Mouse (Mus musculus) left cerebral cortex, postnatal 4 days (tissue): ENCODE results near the gene Gm37240. TPM values are rescaled to one million over a fixed set of nuclear protein-coding genes. Genes with fewer than 3 reads are reported as not detected.

Source experiments
- DNase-seq: peaks from one replicate; pipeline ENCODE4 v3.0.0-alpha.2; 2022
- intact Hi-C: fragments of 180-260 bp; cut with DNase I; formaldehyde crosslinking; loops from one replicate; pipeline ENCODE4 v1.15.1; 2025
- total RNA-seq, 2 experiments: library from RNA; stranded (reverse); gene quantifications; 2 replicates each; pipeline ENCODE4 v1.2.3; 2021

Gm37240 gene
- total RNA-seq, 2 experiments from 2014 or later: 3.3 to 3.6 TPM

- DNase-seq: no peak
- intact Hi-C loops: no loop called here
Measured at GRCm38 (mm10) chr3:85020137-85020536, 867.2 kb downstream of the Gm37240 start.

- intact Hi-C loops: no loop called here
Measured at GRCm38 (mm10) chr3:85015667-85016066, 871.7 kb downstream of the Gm37240 start.

GRCm38 (mm10) chr3:85012889-85013288, 874.4 kb downstream of the Gm37240 start:
- intact Hi-C loops: no loop called here
- no peak for DNase-seq

More at GRCm38 (mm10) chr3:85015667-85016066, 871.7 kb downstream of the Gm37240 start:
- DNase-seq: no peak

GRCm38 (mm10) chr3:85005257-85005656, 882.1 kb downstream of the Gm37240 start:
- DNase-seq: no peak
- intact Hi-C loops: no loop called here

GRCm38 (mm10) chr3:84988880-84989279, 898.4 kb downstream of the Gm37240 start:
- intact Hi-C loops: no loop called here
- DNase-seq: no peak

GRCm38 (mm10) chr3:84985121-84985625, 902.1 kb downstream of the Gm37240 start:
- no peak for DNase-seq
- intact Hi-C loops: no loop called here

- DNase-seq: no peak
- intact Hi-C loops: no loop called here
Measured at GRCm38 (mm10) chr3:84982688-84983087, 904.6 kb downstream of the Gm37240 start.

GRCm38 (mm10) chr3:84980158-84980557, 907.2 kb downstream of the Gm37240 start:
- intact Hi-C loops: no loop called here

GRCm38 (mm10) chr3:84978676-84979075, 908.6 kb downstream of the Gm37240 start:
- intact Hi-C loops: loop anchor here (10.0 kb wide), 1 partner anchor 166 kb away; no protein-coding TSS in a partner anchor
- DNase-seq: no peak

More at GRCm38 (mm10) chr3:84980158-84980557, 907.2 kb downstream of the Gm37240 start:
- DNase-seq: no peak

- intact Hi-C loops: loop anchor here (10.0 kb wide), 1 partner anchor 171 kb away; no protein-coding TSS in a partner anchor
- DNase-seq: no peak
Measured at GRCm38 (mm10) chr3:84974193-84974592, 913.1 kb downstream of the Gm37240 start.

- no peak for DNase-seq
- intact Hi-C loops: loop anchor here (10.0 kb wide), 1 partner anchor 172 kb away; no protein-coding TSS in a partner anchor
Measured at GRCm38 (mm10) chr3:84972881-84973280, 914.4 kb downstream of the Gm37240 start.

- DNase-seq: no peak
- intact Hi-C loops: loop anchor here (10.0 kb wide), 1 partner anchor 173 kb away; no protein-coding TSS in a partner anchor
Measured at GRCm38 (mm10) chr3:84971561-84971960, 915.8 kb downstream of the Gm37240 start.

- intact Hi-C loops: no loop called here
- DNase-seq: no peak
Measured at GRCm38 (mm10) chr3:84967364-84967763, 920.0 kb downstream of the Gm37240 start.

- no peak for DNase-seq
- intact Hi-C loops: no loop called here
Measured at GRCm38 (mm10) chr3:84965156-84965555, 922.2 kb downstream of the Gm37240 start.

- intact Hi-C loops: loop anchor here (10.0 kb wide), 1 partner anchor 409 kb away; no protein-coding TSS in a partner anchor
- no peak for DNase-seq
Measured at GRCm38 (mm10) chr3:84955857-84956256, 931.5 kb downstream of the Gm37240 start.

GRCm38 (mm10) chr3:84955011-84955775, 932.1 kb downstream of the Gm37240 start:
- intact Hi-C loops: loop anchor here (10.0 kb wide), 1 partner anchor 410 kb away; no protein-coding TSS in a partner anchor
- DNase-seq: no peak

GRCm38 (mm10) chr3:84952585-84953187, 934.6 kb downstream of the Gm37240 start:
- no peak for DNase-seq
- intact Hi-C loops: loop anchor here (5.0 to 10.0 kb wide), 2 partner anchors 412 to 620 kb away; partner anchors contain the start of gene Gatb

GRCm38 (mm10) chr3:84952135-84952534, 935.2 kb downstream of the Gm37240 start:
- DNase-seq: peak; percentile 65
- intact Hi-C loops: loop anchor here (5.0 to 10.0 kb wide), 2 partner anchors 413 to 620 kb away; partner anchors contain the start of gene Gatb

- intact Hi-C loops: loop anchor here (5.0 to 10.0 kb wide), 2 partner anchors 413 to 621 kb away; partner anchors contain the start of gene Gatb
- no peak for DNase-seq
Measured at GRCm38 (mm10) chr3:84951698-84952097, 935.6 kb downstream of the Gm37240 start.

GRCm38 (mm10) chr3:84949387-84949786, 937.9 kb downstream of the Gm37240 start:
- no peak for DNase-seq
- intact Hi-C loops: no loop called here

- intact Hi-C loops: no loop called here
Measured at GRCm38 (mm10) chr3:84946381-84946780, 940.9 kb downstream of the Gm37240 start.

More at GRCm38 (mm10) chr3:84946381-84946780, 940.9 kb downstream of the Gm37240 start:
- no peak for DNase-seq
